Mouse (Mus musculus) cerebellum, postnatal 25 days (tissue): Measurements from ENCODE around the gene Zfp239.

Experiments
- DNase-seq, 2 experiments: peaks; one replicate each; pipeline ENCODE4 v3.0.0; 2021; ENCODE audit warnings: mixed read lengths in 2 of 2

The Zfp239 gene

DNA sequence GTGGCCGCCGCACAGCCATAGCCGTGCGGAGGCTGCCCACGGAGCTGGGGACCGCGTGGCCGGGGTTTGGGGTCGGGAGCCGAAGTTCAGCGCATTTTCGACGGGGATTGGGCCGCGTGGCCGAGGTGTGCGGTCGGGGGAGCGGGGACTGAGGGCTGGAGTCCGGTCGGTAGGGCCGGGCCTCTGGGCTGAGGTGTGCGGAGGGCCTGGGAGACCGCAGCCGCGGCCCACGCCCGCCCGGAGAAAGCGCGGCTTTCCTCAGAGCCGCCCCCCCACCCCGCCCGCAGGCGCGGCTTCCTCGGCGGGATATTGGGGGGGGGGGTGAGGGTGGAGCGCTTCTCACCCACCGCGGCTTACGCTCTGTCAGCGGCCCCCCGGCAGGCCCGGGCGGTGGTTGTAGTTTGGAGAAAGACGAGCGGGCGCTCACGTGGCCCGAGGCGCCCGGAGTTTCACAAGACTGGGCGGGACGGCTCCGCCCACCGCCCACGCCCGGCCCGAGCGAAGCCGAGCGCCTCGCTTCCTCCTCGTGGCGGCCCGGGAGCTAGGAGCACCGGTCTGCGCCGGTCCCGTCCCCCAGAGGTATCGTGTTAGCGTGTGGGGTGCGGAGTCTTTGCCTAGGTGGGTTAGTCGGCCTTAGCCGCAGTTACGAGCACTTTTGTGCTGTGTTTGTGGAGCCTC lies 45.5 kb downstream of the Zfp239 start:
- peak; percentile 54 to 76 for DNase-seq

DNA sequence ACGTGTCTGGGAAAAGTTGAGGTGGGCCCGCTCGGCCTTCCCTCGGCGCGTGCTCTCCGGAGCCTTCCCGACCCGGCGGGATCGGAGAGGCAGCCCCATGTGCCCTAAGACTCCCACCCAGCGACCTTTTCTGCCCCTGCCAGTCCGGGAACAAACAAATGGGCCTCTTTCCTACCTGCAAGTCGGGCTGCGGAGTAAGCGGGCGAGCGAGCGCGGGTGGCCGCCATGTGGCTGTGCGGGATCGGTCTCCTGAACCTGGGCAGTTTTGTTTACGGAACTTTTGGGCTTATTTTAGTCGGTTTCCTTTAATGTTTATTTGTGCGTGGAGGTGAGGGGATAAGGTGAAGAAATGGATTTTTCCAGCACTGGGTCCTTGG lies 46.1 kb downstream of the Zfp239 start:
- peak in 1 of 2 experiments; percentile 40 for DNase-seq

GRCm38 (mm10) chr6:117908424-117908900 lies 46.6 kb downstream of the Zfp239 start:
- no peak for DNase-seq

DNA sequence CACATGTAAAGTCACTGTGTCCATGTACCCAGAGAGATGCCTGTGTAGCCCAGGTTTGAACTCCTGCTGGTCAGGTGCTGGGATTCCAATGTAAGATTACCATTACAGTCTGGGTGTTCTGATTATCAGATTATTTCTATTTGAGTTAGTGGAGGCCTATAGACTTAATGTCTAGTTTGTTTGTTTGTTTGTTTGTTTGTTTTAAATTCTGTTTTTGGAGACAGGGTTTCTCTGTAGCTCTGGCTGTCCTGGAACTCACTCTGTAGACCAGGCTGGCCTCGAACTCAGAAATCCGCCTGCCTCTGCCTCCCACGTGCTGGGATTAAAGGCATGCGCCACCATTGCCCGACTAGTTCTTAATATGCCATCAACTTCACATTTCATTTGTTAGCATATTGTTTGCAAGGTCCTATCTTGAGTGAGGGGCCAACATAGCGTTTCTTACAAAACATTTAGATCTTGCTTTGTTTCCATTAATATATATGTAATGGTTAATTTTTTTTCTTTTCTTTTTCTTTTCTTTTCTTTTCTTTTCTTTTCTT lies 48.3 kb downstream of the Zfp239 start:
- DNase-seq = no peak

DNA sequence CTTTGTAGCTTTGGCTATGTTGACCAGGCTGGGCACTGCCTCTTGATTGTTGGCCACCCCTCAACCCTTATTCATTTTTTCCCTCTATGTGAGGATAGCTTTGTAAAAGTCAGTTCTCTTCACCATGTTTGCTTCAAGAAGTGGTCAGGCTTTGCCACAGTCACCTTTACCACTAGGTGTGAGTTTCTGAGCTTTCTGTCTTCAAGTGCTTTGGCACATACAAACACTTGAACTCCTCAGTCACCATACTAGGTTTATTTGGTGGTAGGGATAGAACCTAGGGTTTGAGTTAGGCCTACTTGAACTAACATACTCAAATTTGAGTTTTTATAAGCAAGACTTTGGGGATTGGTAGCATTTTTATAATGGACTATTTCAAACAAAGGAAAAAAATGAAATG lies 52.6 kb downstream of the Zfp239 start:
- DNase-seq = no peak

DNA sequence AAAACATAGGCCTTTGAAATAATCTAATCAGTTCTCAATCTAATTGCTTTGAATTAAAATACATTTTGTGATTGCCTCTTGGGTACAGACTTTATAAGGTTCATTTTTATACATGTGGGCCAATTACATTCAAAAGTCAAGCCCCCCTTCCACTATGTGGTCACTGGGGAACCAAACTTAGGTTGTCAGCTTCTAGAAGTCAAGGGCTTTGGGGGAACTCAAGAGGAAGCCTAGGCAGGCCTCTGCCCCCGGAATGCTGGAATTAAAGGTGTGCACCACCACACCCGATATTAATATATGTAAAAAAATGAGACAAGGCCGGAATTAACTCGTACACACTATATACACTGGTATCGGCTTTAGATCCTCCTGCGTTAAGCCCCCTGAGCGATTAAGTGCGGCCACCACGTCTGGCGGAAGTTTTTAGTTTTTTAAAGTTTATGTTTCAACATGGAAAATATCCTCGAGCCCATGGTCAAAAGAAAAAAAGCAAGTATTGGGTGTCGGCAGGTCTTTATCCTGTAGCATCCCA lies 54.4 kb downstream of the Zfp239 start:
- DNase-seq = no peak

- peak; percentile 86 to 87 for DNase-seq
These were observed 55.0 kb downstream of the Zfp239 start for GRCm38 (mm10) chr6:117916737-117917426.

DNA sequence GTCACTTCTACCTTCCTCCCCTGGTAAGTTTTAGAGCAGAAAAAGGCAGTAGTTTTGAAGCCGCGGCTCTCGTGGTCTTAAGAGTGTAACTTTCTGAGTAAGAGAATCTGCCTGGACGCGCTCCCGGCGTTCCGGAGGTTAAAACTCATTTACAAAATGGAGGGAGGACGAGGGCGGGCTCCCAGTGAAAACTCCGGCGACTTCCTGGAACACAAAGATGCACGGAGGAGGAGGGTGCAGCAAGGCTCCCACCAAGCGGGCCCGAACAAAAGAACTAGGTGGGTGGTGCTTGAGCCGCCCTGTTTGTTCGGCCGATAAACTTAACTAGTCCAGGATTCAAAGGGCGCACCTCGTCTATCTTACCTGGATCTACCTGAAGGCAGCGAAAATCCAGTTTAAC lies 55.7 kb downstream of the Zfp239 start:
- DNase-seq = peak in 1 of 2 experiments; percentile 58

DNA sequence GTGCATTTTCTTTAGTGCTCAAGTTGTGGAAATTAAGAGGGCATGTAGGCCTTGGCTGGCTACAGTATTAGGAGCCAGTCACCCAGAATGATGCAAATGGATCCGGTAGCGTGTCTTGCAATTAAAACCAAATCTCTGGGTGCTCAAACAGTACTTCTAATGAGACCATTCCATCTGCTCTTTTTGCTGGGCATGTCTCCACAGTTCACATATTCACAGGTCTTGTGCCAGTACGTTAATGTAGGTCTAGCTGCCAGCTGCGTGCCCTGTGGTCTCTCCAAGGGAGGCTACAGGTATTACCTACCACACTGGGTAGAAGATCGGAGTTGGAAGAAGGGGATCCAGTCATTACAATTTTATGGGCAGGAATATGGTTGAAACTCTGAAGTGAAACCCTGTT lies 56.1 kb downstream of the Zfp239 start:
- peak in 1 of 2 experiments; percentile 23 for DNase-seq

DNA sequence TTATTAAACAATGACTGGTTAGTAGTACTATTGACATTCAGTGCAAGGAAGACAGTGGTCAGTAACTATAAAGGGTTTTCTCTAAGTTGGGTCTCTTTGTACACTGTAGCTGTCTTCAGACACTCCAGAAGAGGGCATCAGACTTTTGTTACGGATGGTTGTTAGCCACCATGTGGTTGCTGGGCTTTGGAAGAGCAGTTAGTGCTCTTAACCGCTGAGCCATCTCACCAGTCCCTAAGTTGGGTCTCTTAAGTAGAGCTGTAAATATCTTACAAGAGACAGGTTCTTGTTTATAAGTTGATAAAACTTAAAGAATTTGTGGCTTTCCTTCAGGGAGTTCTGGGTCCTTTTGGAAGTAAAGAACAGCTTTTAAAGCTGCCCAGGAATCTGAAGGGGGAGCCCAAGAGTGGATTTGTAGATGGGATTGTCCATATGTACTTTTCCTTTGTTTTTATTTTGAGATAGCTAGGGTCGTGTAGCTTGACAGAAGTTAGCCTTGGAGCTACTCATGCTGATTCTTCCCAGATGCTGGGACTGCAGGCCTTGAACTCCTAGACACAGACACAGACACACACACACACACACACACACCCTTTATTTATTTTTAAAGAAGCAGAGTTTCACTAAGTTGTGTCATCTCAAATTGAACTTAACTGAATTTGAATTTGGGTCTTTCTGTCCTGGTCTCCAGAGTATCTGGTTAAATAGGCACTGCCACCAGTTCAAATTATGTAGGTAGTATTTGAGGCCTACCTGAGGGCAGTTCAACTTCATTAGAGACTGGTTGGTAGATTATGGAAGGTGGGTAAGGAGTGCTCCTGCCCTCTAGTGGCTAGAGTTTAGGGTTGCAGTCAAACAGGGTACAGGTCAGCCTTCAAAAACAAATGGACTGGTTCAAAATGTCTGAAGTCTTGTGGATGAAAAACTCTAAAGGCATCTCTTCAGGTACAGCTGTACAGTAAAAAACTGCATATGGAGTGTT lies 59.0 kb downstream of the Zfp239 start:
- peak; percentile 35 to 44 for DNase-seq

GRCm38 (mm10) chr6:117922041-117922440 lies 60.1 kb downstream of the Zfp239 start:
- no peak for DNase-seq
